Mouse (Mus musculus) MEL (cell line): ENCODE measurements at regions not wholly inside any gene's neighbourhood (a gene's known extent, or its start where the extent isn't known, plus 50 kb on each side); places are given as distances from the start of the nearest gene placed in this dataset.
"Not testable (repeated sequence)": the region's sequence is repeated elsewhere in the genome, so short reads cannot be mapped to it uniquely, and the experiment has no call there.

Experiments
- DNase-seq: peaks from one replicate; pipeline ENCODE4 v3.0.0; 2011; ENCODE audit warnings: low read depth, low spot score
- H3K27ac ChIP-seq: 2 replicates; pipeline ENCODE4 v1.5.1; 2012; ENCODE audit warnings: low read depth, mild to moderate bottlenecking, control low read depth, low read length, moderate library complexity; ENCODE audit not compliant: control insufficient read depth
- H3K27me3 ChIP-seq, 2 experiments: fragments of 150-350 bp in 1 of 2; sonication (generic) in 1 of 2; 2 replicates each; pipeline ENCODE4 v1.6.1; 2012; ENCODE audit warnings: low read length in 2 of 2, mild to moderate bottlenecking in 2 of 2, improper control_type of control experiment in 1 of 2, moderate library complexity in 1 of 2; ENCODE audit not compliant: insufficient read depth in 2 of 2, control insufficient read depth in 1 of 2
- H3K36me3 ChIP-seq, 2 experiments: 2 replicates each; pipeline ENCODE4 v1.6.1; 2012 to 2014; ENCODE audit warnings: low read length in 2 of 2, improper control_type of control experiment in 1 of 2, inconsistent platforms in 1 of 2, mild to moderate bottlenecking in 1 of 2; ENCODE audit not compliant: insufficient read depth in 2 of 2, control insufficient read depth in 1 of 2
- H3K4me1 ChIP-seq, 2 experiments: fragments of 150-350 bp in 1 of 2; sonication (generic) in 1 of 2; 2 replicates each; pipeline ENCODE4 v1.6.1; 2012; ENCODE audit warnings: low read length in 2 of 2, improper control_type of control experiment in 1 of 2, mild to moderate bottlenecking in 1 of 2; ENCODE audit not compliant: insufficient read depth in 2 of 2, control insufficient read depth in 1 of 2
- H3K4me3 ChIP-seq, 2 experiments: fragments of 150-350 bp in 1 of 2; sonication (generic) in 1 of 2; 2 replicates each; pipeline ENCODE4 v1.5.1; 2012; ENCODE audit warnings: low read depth in 2 of 2, low read length in 2 of 2, mild to moderate bottlenecking in 2 of 2, moderate library complexity in 2 of 2, control low read depth in 1 of 2, improper control_type of control experiment in 1 of 2; ENCODE audit not compliant: control insufficient read depth in 1 of 2, insufficient read depth in 1 of 2
- H3K79me2 ChIP-seq: 2 replicates; pipeline ENCODE4 v1.6.1; 2012; ENCODE audit warnings: mild to moderate bottlenecking, low read length, moderate library complexity; ENCODE audit not compliant: control insufficient read depth, poor library complexity, insufficient read depth
- H3K9ac ChIP-seq: 2 replicates; pipeline ENCODE4 v1.6.1; 2012; ENCODE audit warnings: low read depth, mild to moderate bottlenecking, control low read depth, low read length, moderate library complexity; ENCODE audit not compliant: control insufficient read depth, poor library complexity, severe bottlenecking
- H3K9me3 ChIP-seq: fragments of 150-350 bp; sonication (generic); replicated peaks from 2 replicates; pipeline ENCODE4 v1.6.1; 2012; ENCODE audit warnings: mild to moderate bottlenecking, low read length, improper control_type of control experiment, moderate library complexity; ENCODE audit not compliant: insufficient read depth
- CHD1 ChIP-seq: IDR thresholded peaks from 2 replicates; pipeline ENCODE4 v1.6.1; 2012; ENCODE audit warnings: low read depth, mild to moderate bottlenecking, inconsistent platforms, low read length, improper control_type of control experiment
- CTCF ChIP-seq, 3 experiments: IDR thresholded peaks in 2 of 3; conservative IDR thresholded peaks in 1 of 3; 2 replicates each; pipeline ENCODE4 v1.5.1; 2011 to 2012; ENCODE audit warnings: low read length in 3 of 3, low read depth in 2 of 3, mild to moderate bottlenecking in 2 of 3, improper control_type of control experiment in 1 of 3, inconsistent platforms in 1 of 3, mixed read lengths in 1 of 3, moderate library complexity in 1 of 3; ENCODE audit not compliant: control insufficient read depth in 1 of 3, insufficient read depth in 1 of 3, poor library complexity in 1 of 3, severe bottlenecking in 1 of 3
- EP300 ChIP-seq, 2 experiments: IDR thresholded peaks; 2 replicates each; pipeline ENCODE4 v1.6.1; 2011; ENCODE audit warnings: improper control_type of control experiment in 2 of 2, low read length in 2 of 2, low read depth in 1 of 2, mild to moderate bottlenecking in 1 of 2
- GABPA ChIP-seq: IDR thresholded peaks from 2 replicates; pipeline ENCODE4 v1.6.1; 2012; ENCODE audit warnings: low read depth, mild to moderate bottlenecking, inconsistent platforms, low read length, improper control_type of control experiment, moderate library complexity
- GATA1 ChIP-seq: IDR thresholded peaks from 2 replicates; pipeline ENCODE4 v1.6.1; 2011; ENCODE audit warnings: low read depth, low read length, improper control_type of control experiment
- HCFC1 ChIP-seq: IDR thresholded peaks from 2 replicates; pipeline ENCODE4 v1.6.1; 2012; ENCODE audit warnings: low read depth, mild to moderate bottlenecking, inconsistent platforms, low read length, improper control_type of control experiment, moderate library complexity
- JUND ChIP-seq: IDR thresholded peaks from 2 replicates; pipeline ENCODE4 v1.6.1; 2011; ENCODE audit warnings: low read depth, mild to moderate bottlenecking, improper control_type of control experiment, low read length
- KAT2A ChIP-seq: conservative IDR thresholded peaks from 2 replicates; pipeline ENCODE4 v1.6.1; 2012; ENCODE audit warnings: low read depth, low read length, improper control_type of control experiment, inconsistent platforms
- MAZ ChIP-seq: IDR thresholded peaks from 2 replicates; pipeline ENCODE4 v1.6.1; 2012; ENCODE audit warnings: low read depth, mild to moderate bottlenecking, inconsistent platforms, low read length, improper control_type of control experiment
- MYB ChIP-seq: IDR thresholded peaks from 2 replicates; pipeline ENCODE4 v1.6.1; 2011; ENCODE audit warnings: mild to moderate bottlenecking, low read depth, low read length, improper control_type of control experiment
- NRF1 ChIP-seq: IDR thresholded peaks from 2 replicates; pipeline ENCODE4 v1.6.1; 2014; ENCODE audit warnings: low read depth, mild to moderate bottlenecking, inconsistent platforms, low read length, improper control_type of control experiment, moderate library complexity; ENCODE audit not compliant: poor library complexity, insufficient read depth, severe bottlenecking
- POLR2A ChIP-seq, 2 experiments: IDR thresholded peaks; 2 replicates each; pipeline ENCODE4 v1.6.1; 2011 to 2012; ENCODE audit warnings: low read length in 2 of 2, mild to moderate bottlenecking in 2 of 2, control low read depth in 1 of 2, improper control_type of control experiment in 1 of 2, low read depth in 1 of 2, moderate library complexity in 1 of 2; ENCODE audit not compliant: control insufficient read depth in 1 of 2, insufficient read depth in 1 of 2, poor library complexity in 1 of 2
- POLR2AphosphoS2 ChIP-seq: IDR thresholded peaks from 2 replicates; pipeline ENCODE4 v1.6.1; 2011; ENCODE audit warnings: low read length, improper control_type of control experiment
- POLR2AphosphoS5 ChIP-seq: IDR thresholded peaks from 2 replicates; pipeline ENCODE4 v1.6.1; 2012; ENCODE audit warnings: low read depth, borderline replicate concordance, mild to moderate bottlenecking, inconsistent platforms, low read length, moderate library complexity, mixed read lengths
- RCOR1 ChIP-seq: IDR thresholded peaks from 2 replicates; pipeline ENCODE4 v1.6.1; 2012; ENCODE audit warnings: low read depth, mild to moderate bottlenecking, inconsistent platforms, low read length, improper control_type of control experiment
- TBP ChIP-seq: IDR thresholded peaks from 2 replicates; pipeline ENCODE4 v1.8.0; 2011; ENCODE audit warnings: low read depth, low read length, improper control_type of control experiment
- TCF12 ChIP-seq: IDR thresholded peaks from 2 replicates; pipeline ENCODE4 v1.6.1; 2014; ENCODE audit warnings: low read depth, mild to moderate bottlenecking, inconsistent platforms, low read length, improper control_type of control experiment, moderate library complexity
- ZC3H11A ChIP-seq: IDR thresholded peaks from 2 replicates; pipeline ENCODE4 v1.6.1; 2012; ENCODE audit warnings: low read depth, mild to moderate bottlenecking, inconsistent platforms, low read length, improper control_type of control experiment
- ZMIZ1 ChIP-seq: IDR thresholded peaks from 2 replicates; pipeline ENCODE4 v1.6.1; 2012; ENCODE audit warnings: low read depth, mild to moderate bottlenecking, inconsistent platforms, low read length, improper control_type of control experiment, moderate library complexity

- no peaks in the 10 kb centered on the region for H3K79me2 ChIP-seq
- no peak for TF ChIP-seq ZMIZ1
- H3K27ac ChIP-seq, result no peak overlapping the region
- DNase-seq, result no peak
- no peaks in the 10 kb centered on the region for H3K36me3 ChIP-seq
- H3K4me3 ChIP-seq, result no peak overlapping the region
- H3K4me1 ChIP-seq, result no peaks in the 10 kb centered on the region
- no peak overlapping the region for H3K9ac ChIP-seq
- H3K9me3 ChIP-seq, result no peaks in the 10 kb centered on the region
- peaks cover 1 to 3% of the 10 kb centered on the region in 2 experiments; a peak in 3 of 4 replicates for H3K27me3 ChIP-seq
These were observed 67.6 kb upstream of the Map3k1 start for GRCm38 (mm10) chr13:111876404-111876803.

DNA sequence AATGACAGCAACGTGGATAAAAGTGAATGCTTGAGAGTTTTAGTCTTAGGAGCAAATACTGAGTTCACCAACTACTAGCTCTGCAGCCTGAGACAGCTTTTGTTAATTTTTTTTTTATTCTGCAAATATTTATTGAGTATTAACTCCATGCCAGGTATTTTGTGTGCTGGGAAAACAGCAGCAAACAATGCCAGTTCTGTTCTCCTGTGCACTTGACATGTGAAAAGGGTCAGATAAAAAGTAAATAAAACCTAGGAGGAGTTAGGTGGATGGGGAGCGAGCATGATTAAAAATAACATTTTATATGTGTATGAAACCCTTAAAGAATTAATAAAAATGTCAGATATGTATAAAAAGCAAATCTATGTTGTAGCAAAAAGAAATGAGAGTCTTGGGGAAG lies 68.1 kb upstream of the Map3k1 start:
- DNase-seq, result no peak
- Histone ChIP-seq H3K9me3 (no peaks in the 10 kb centered on the region), H3K4me1 (no peaks in the 10 kb centered on the region), H3K27me3 (peaks cover 1 to 3% of the 10 kb centered on the region in 2 experiments; a peak in 3 of 4 replicates), H3K4me3 (no peak overlapping the region), H3K79me2 (no peaks in the 10 kb centered on the region), H3K27ac (no peak overlapping the region), H3K9ac (no peak overlapping the region), H3K36me3 (no peaks in the 10 kb centered on the region)
- TF ChIP-seq JUND (no peak), MYB (no peak), KAT2A (no peak), CTCF (IDR thresholded peaks at IDR 0.05 in 2 of 3, conservative IDR thresholded peaks at IDR 0.05 in 1 of 3; ENCODE audit: control insufficient read depth in 1 of 3, insufficient read depth in 1 of 3, low read depth in 2 of 3, low read length in 3 of 3, poor library complexity in 1 of 3, severe bottlenecking in 1 of 3) (no peak), RCOR1 (no peak)

- not testable (repeated sequence) for H3K9ac ChIP-seq, H3K27me3 ChIP-seq, H3K4me1 ChIP-seq, H3K9me3 ChIP-seq, H3K79me2 ChIP-seq, H3K27ac ChIP-seq, H3K36me3 ChIP-seq, H3K4me3 ChIP-seq
- DNase-seq, result peak; percentile 7
These were observed 75.2 kb upstream of the Map3k1 start for GRCm38 (mm10) chr13:111883768-111884566.

DNA sequence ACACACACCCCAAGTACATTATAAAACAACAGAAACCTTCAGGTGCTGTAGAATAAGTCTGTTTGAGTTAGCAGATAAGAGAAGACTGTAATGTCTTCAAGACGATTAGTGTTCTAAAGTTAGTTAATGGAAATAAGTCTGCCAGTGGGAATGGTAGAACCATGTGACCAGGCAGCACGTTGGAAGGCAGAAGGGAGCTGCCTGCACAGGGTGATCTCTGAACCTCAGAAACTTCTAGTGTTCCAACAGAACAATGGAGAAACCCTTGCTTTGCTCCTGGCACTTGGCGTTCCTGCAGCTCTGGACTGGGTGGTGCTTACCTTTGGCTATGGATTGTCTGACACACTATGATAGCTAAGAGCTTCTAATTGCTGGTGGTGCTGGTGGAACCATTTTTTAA lies 82.0 kb upstream of the Map3k1 start:
- H3K9me3 ChIP-seq, result no peaks in the 10 kb centered on the region
- H3K4me3 ChIP-seq, result no peak overlapping the region
- no peaks in the 10 kb centered on the region for H3K27me3 ChIP-seq
- DNase-seq, result no peak
- H3K9ac ChIP-seq, result no peak overlapping the region
- no peak for TF ChIP-seq EP300 (IDR thresholded peaks at IDR 0.05; ENCODE audit: low read depth in 1 of 2, low read length in 2 of 2)
- TF ChIP-seq MAZ, result no peak
- TF ChIP-seq POLR2A (IDR thresholded peaks at IDR 0.05; ENCODE audit: control insufficient read depth in 1 of 2, insufficient read depth in 1 of 2, low read depth in 1 of 2, low read length in 2 of 2, poor library complexity in 1 of 2), result no peak
- no peak for TF ChIP-seq GABPA
- TF ChIP-seq MYB, result no peak
- no peak for TF ChIP-seq ZC3H11A
- TF ChIP-seq GATA1, result no peak
- no peak for TF ChIP-seq CHD1
- no peak for TF ChIP-seq NRF1
- no peak for TF ChIP-seq TCF12
- no peak for TF ChIP-seq TBP
- TF ChIP-seq HCFC1, result no peak
- no peak for TF ChIP-seq POLR2AphosphoS5
- no peak for TF ChIP-seq POLR2AphosphoS2
- H3K4me1 ChIP-seq, result peaks cover 12 to 18% of the 10 kb centered on the region in 2 experiments
- H3K27ac ChIP-seq, result no peak overlapping the region
- H3K79me2 ChIP-seq, result no peaks in the 10 kb centered on the region
- peaks cover 0 to 22% of the 10 kb centered on the region in 2 experiments; a peak in 2 of 4 replicates for H3K36me3 ChIP-seq
